In the genomic region with DNA sequence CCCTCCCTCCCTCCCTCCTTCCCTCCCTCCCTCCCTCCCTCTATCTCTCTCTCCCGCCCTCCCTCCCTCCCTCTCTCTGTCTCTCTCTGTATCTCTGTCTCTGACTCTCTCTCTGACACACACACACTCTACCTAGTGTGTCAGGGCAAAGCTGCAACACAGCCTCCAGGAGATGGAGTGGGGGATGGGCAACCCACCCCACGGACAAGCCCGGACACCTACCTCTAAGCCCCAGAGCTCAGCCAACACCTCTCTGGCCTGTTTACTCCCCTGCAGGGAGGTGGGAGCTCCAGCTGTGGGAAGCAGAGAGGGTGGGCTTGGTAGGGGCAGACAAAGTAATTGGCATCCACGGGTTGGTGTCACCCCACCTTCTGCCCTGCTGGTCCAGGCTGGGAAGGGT, we compare ENCODE assay signal across 27 mouse cellular contexts.
"Had no signal": no experiment of that assay in that cellular context is flagged by ENCODE, and none has a peak within 500 bp of the region (broad histone marks: within the 10 kb centered on the region; RNA-seq: fewer than 3 reads in every experiment).

No protein-coding gene starts in this region.

- H3K9me3 ChIP-seq: heart, embryonic 13.5 days; heart, embryonic 15.5 days; hindbrain, embryonic 13.5 days; hindbrain, embryonic 15.5 days; kidney, embryonic 15.5 days; limb, embryonic 10.5 days; limb, embryonic 12.5 days; liver, embryonic 13.5 days; liver, embryonic 15.5 days had no signal

- H3K9ac ChIP-seq: heart, embryonic 13.5 days; heart, embryonic 15.5 days; hindbrain, embryonic 13.5 days; hindbrain, embryonic 15.5 days; kidney, embryonic 15.5 days; limb, embryonic 12.5 days; liver, embryonic 13.5 days; liver, embryonic 15.5 days had no signal

- DNase-seq: gastrocnemius, postnatal 14 days; gastrocnemius, postnatal 36 days; heart, adult 2 months; heart, postnatal 14 days; heart, postnatal 36 days; kidney, adult 11 months; kidney, adult 2 months; kidney, adult 9 months; kidney, postnatal 14 days; kidney, postnatal 36 days; layer of hippocampus, adult 9-11 months; layer of hippocampus, postnatal 36 days; liver; liver, embryonic 13.5 days had no signal

- ATAC-seq: hindbrain, postnatal 0 days; intestine, embryonic 16.5 days had no signal

- H3K4me1 ChIP-seq: heart, embryonic 13.5 days; heart, embryonic 15.5 days; liver, embryonic 13.5 days; liver, embryonic 15.5 days had no signal

- H3K36me3 ChIP-seq: heart, embryonic 13.5 days; heart, embryonic 15.5 days; hindbrain, embryonic 13.5 days; hindbrain, embryonic 15.5 days; kidney, embryonic 15.5 days; limb, embryonic 10.5 days; limb, embryonic 12.5 days; liver, embryonic 13.5 days; liver, embryonic 15.5 days had no signal

- H3K27me3 ChIP-seq: hindbrain, embryonic 15.5 days had no signal

- H3K4me2 ChIP-seq: heart, embryonic 11.5 days; heart, embryonic 13.5 days; heart, embryonic 15.5 days; hindbrain, embryonic 13.5 days; hindbrain, embryonic 15.5 days; kidney, embryonic 15.5 days; limb, embryonic 12.5 days; liver, embryonic 11.5 days; liver, embryonic 13.5 days; liver, embryonic 15.5 days had no signal

- H3K27ac ChIP-seq: heart, adult 2 months; heart, embryonic 13.5 days; heart, embryonic 15.5 days; hindbrain, embryonic 13.5 days; hindbrain, embryonic 15.5 days; hindbrain, postnatal 0 days; kidney, embryonic 15.5 days; kidney, postnatal 0 days; limb, embryonic 10.5 days; limb, embryonic 12.5 days; liver, embryonic 13.5 days; liver, embryonic 15.5 days had no signal

- H3K4me3 ChIP-seq: heart, adult 2 months; heart, embryonic 13.5 days; heart, embryonic 15.5 days; hindbrain, embryonic 13.5 days; hindbrain, embryonic 15.5 days; kidney, embryonic 15.5 days; limb, embryonic 10.5 days; limb, embryonic 12.5 days; liver, embryonic 13.5 days; liver, embryonic 15.5 days had no signal
